Mouse (Mus musculus) sigmoid colon, adult 10 weeks (tissue): ENCODE results near the gene Slco1a1. TPM values are rescaled to one million over a fixed set of nuclear protein-coding genes. Genes with fewer than 3 reads are reported as not detected.

ENCODE experiments used
- polyA plus RNA-seq: library from polyadenylated mRNA; stranded (reverse); fragments of 350-450 nt; fragmentation: Illumina TruSeq; extraction: RNeasy Lipid Tissue Mini Kit (QIAGEN cat#74804); gene quantifications from one replicate; pipeline ENCODE4 v1.2.3, GENCODE M21; 2014; ENCODE audit warnings: low read depth, low replicate concordance

Gene Slco1a1
- not detected for polyA plus RNA-seq

DNA sequence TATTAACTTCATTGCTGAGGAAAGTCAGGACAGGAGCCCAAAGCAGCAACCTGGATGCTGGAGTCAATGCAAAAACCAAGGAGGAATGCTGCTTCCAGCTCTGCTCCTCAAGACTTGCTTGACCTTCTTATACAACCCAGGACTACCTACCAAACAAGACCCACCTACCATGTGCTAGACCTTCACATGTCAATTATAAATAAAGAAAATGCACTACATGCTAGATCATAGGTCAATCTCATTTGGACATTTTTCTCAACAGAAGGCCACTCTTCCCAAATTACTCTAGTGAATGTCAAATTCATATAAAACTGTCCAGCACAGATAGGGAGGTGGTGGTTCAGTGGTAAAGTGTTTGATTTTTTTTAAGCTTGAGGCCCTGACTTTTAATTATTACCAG, at the start of gene Slco1a1:
TSS of gene Slco1a1 (minus strand) at position 101 of the 400 bp plus-strand sequence.

Other genes with a start within 250 kb of the Slco1a1 start
- not detected for gene Gm5724, start 173.2 kb downstream of the Slco1a1 start, polyA plus RNA-seq
- not detected for gene Slco1a4, start 90.8 kb downstream of the Slco1a1 start, polyA plus RNA-seq
- gene Gm6614, start 64.5 kb upstream of the Slco1a1 start, polyA plus RNA-seq: not detected